Mouse (Mus musculus) myocyte (in vitro differentiated cells): ENCODE measurements around the gene Lgi2.

Experiments
- MYOG ChIP-seq, 3 experiments: IDR thresholded peaks; one replicate each; pipeline ENCODE4 v1.6.1; 2011; ENCODE audit warnings: control low read depth in 2 of 3, low read depth in 2 of 3, mild to moderate bottlenecking in 2 of 3; ENCODE audit not compliant: insufficient read length in 2 of 3, control insufficient read depth in 1 of 3, insufficient read depth in 1 of 3
- POLR2A ChIP-seq: IDR thresholded peaks from one replicate; pipeline ENCODE4 v1.6.1; 2011; ENCODE audit warnings: low read depth, mild to moderate bottlenecking, control low read depth, moderate library complexity; ENCODE audit not compliant: insufficient read length

DNA sequence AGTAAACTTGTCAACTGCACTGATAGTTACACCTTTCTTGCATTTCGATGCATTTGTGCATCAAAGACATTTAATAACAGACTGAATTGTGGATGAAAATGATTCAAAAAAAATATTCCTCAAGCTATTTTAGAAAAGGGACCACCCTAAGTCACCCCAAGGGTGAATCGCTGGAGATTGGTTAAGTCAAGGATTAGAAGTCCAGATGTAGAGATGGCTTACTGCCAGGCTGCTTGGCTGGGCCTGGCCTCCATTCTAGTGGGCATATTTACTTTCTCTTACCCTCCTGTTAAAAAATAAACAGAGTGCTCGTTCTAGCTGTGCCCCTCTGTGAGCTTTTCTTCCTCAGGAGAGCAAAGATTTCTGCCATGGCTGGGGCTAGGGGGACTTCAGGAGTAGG lies 26.1 kb downstream of the Lgi2 start:
- TF ChIP-seq MYOG (IDR thresholded peaks at IDR 0.05; ENCODE audit: control insufficient read depth in 1 of 3, insufficient read depth in 1 of 3, insufficient read length in 2 of 3, low read depth in 2 of 3): no peak
- TF ChIP-seq POLR2A: no peak
